Comparison of ENCODE assay signal across 19 mouse cellular contexts in the genomic region with DNA sequence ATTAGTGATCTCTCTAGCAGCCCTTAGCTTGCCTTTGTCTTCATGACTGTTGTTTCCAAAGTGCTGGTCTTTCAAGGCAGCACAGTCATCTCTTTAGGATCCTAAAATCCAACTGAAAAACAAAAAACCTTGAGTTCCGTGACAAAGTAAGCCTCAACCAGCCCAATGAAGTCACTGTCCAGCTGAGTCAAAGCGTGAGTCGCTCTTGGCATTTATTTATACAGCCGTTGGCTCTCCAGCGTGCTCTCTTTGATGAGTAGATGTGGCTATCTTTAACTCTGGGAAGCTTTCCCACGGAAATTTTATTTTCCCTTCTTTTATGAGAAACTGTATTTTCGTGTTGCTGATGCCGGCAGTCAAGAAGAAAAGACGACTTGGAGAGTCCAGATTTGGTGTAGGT. TPM values are rescaled to one million over a fixed set of nuclear protein-coding genes. Genes with fewer than 3 reads are reported as not detected.
DNase-seq lines count a peak whose midpoint lies in the region; ATAC-seq and TF ChIP-seq lines count a peak whose summit lies in the region.
"Had no signal": no experiment of that assay in that cellular context is flagged by ENCODE, and none has a peak within 500 bp of the region (broad histone marks: within the 10 kb centered on the region; RNA-seq: fewer than 3 reads in every experiment).

No protein-coding gene starts in this region.

- H3K4me1 ChIP-seq in embryonic fibroblast, embryonic 13.5 days (ENCODE audit: control insufficient read depth, insufficient read depth, low read length): 0 out of 2 replicates have a peak, but pooled peaks cover 4% of the 10 kb centered on the region
- H3K4me1 ChIP-seq: embryonic facial prominence, embryonic 12.5 days; kidney, embryonic 15.5 days; liver, embryonic 13.5 days; megakaryocyte, embryonic 14.5 days had no signal

- TF ChIP-seq CTCF in layer of hippocampus, adult 2 months (conservative IDR thresholded peaks at IDR 0.05): no peak
- TF ChIP-seq CTCF in embryonic fibroblast, embryonic 13.5 days (IDR thresholded peaks at IDR 0.05; ENCODE audit: borderline replicate concordance, insufficient read depth, low read length): no peak

- no peak for ATAC-seq in activated CD4-positive, CD25-positive, alpha-beta regulatory T cell, adult 4 months
- ATAC-seq: forebrain, postnatal 0 days; midbrain, embryonic 16.5 days had no signal

- no peak for TF ChIP-seq POLR2A in embryonic fibroblast, embryonic 13.5 days (IDR thresholded peaks at IDR 0.05; ENCODE audit: low read depth, low read length)

- H3K27ac ChIP-seq in layer of hippocampus, adult 2 months: peak overlapping the region; percentile 37
- peak overlapping the region; percentile 94 for H3K27ac ChIP-seq in embryonic fibroblast, embryonic 13.5 days (ENCODE audit: insufficient read depth, low read length)
- H3K27ac ChIP-seq: embryonic facial prominence, embryonic 12.5 days; hindbrain, embryonic 13.5 days; kidney, embryonic 15.5 days; liver, embryonic 13.5 days; neural tube, embryonic 12.5 days had no signal

- DNase-seq in layer of hippocampus, adult 2 months (ENCODE audit: low spot score in 2 of 2): no peak
- DNase-seq in layer of hippocampus, adult 11-12 months (ENCODE audit: low spot score): no peak
- DNase-seq in 3T3-L1 (ENCODE audit: low read depth, low spot score) (peak; percentile 72), adipocyte (ENCODE audit: low spot score) (peak; percentile 3)
- DNase-seq in kidney, postnatal 10 days: no peak
- DNase-seq: cerebellum, adult 18-20 months; forebrain, postnatal 0 days; gastrocnemius, postnatal 14 days; liver, embryonic 13.5 days; right cerebral cortex, postnatal 4 days; thymus, postnatal 36 days had no signal

- no peak overlapping the region for H3K4me3 ChIP-seq in layer of hippocampus, adult 2 months
- H3K4me3 ChIP-seq in embryonic fibroblast, embryonic 13.5 days (ENCODE audit: insufficient read depth, low read length): no peak overlapping the region
- H3K4me3 ChIP-seq: embryonic facial prominence, embryonic 12.5 days; hindbrain, embryonic 13.5 days; kidney, embryonic 15.5 days; liver, embryonic 13.5 days; megakaryocyte, embryonic 14.5 days; neural tube, embryonic 12.5 days had no signal

RNA-seq across cellular contexts. Expression of a gene that starts 42.7 kb away (rescaled TPM):
- 10 to 100 TPM; 74.7 to 76.5 TPM for total RNA-seq in layer of hippocampus, adult 2 months (2021)
- 92.8 and 94.2 TPM in 2 replicates for polyA plus RNA-seq in embryonic fibroblast, embryonic 13.5 days (2011; ENCODE audit: insufficient read length, low read depth, missing spikeins)
- 1 to 10 TPM; 4.8 to 6.4 TPM for polyA plus RNA-seq in activated CD4-positive, CD25-positive, alpha-beta regulatory T cell, adult 4 months (2017; shearing (Covaris generic))

Comparison
In these comparisons a context has a peak if more than half of its experiments do, and no peak if none do; other contexts are left out.
1. DNase-seq: peak in 3T3-L1 (single experiment) and adipocyte (single experiment); none in layer of hippocampus, adult 2 months (0 of 2), layer of hippocampus, adult 11-12 months (single experiment) and kidney, postnatal 10 days (single experiment).
2. RNA of a gene that starts 42.7 kb away (polyA plus RNA-seq): 92.8 to 94.2 TPM in embryonic fibroblast, embryonic 13.5 days; 4.8 to 6.4 TPM in activated CD4-positive, CD25-positive, alpha-beta regulatory T cell, adult 4 months; every median in the first group is over 10 times any median in the second.